26 mouse cellular contexts compared by ENCODE assay signal in the genomic region with DNA sequence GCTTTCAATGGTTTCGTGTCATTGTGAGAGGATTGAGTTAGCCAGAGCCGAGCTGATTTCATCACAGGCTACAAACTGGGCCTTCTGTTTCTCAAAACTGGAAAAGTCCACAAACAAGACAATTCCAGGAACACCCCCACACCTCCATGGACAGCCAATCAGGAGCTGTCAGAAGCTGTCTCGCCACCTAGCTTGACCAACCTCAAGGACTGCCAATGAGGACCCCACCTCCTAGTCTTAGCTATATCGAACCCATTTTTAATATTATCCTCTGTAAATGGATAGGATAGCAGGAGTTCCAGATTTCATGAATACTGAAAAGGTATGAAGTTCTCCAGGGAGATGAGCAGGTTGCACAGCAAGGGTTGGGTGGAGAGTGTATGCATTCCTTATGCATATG.
"Had no signal": no experiment of that assay in that cellular context is flagged by ENCODE, and none has a peak within 500 bp of the region (broad histone marks: within the 10 kb centered on the region; RNA-seq: fewer than 3 reads in every experiment).

No protein-coding gene starts in this region.

- H3K4me2 ChIP-seq: embryonic facial prominence, embryonic 12.5 days; embryonic facial prominence, embryonic 13.5 days; embryonic facial prominence, embryonic 15.5 days; forebrain, embryonic 12.5 days; forebrain, embryonic 13.5 days; forebrain, embryonic 15.5 days had no signal

- DNase-seq: cerebellum, adult 9-10 months; cerebellum, adult 9-11 months; cerebellum, postnatal 10 days; cerebellum, postnatal 14 days; cerebellum, postnatal 25 days; cerebellum, postnatal 36 days; embryo, embryonic 11 days; forebrain, postnatal 0 days; gastrocnemius, adult 2 months; gastrocnemius, postnatal 10 days; gastrocnemius, postnatal 14 days; gastrocnemius, postnatal 25 days; gastrocnemius, postnatal 36 days; heart, adult 18-20 months; heart, adult 2 months had no signal

- H3K9me3 ChIP-seq: embryonic facial prominence, embryonic 10.5 days; embryonic facial prominence, embryonic 12.5 days; embryonic facial prominence, embryonic 13.5 days; embryonic facial prominence, embryonic 15.5 days; forebrain, embryonic 10.5 days; forebrain, embryonic 12.5 days; forebrain, embryonic 13.5 days; forebrain, embryonic 15.5 days had no signal

- H3K4me1 ChIP-seq: embryonic facial prominence, embryonic 10.5 days; embryonic facial prominence, embryonic 12.5 days; embryonic facial prominence, embryonic 13.5 days; embryonic facial prominence, embryonic 15.5 days; forebrain, embryonic 10.5 days; forebrain, embryonic 12.5 days; forebrain, embryonic 15.5 days had no signal

- H3K27ac ChIP-seq: embryonic facial prominence, embryonic 10.5 days; embryonic facial prominence, embryonic 12.5 days; embryonic facial prominence, embryonic 13.5 days; embryonic facial prominence, embryonic 15.5 days; forebrain, embryonic 10.5 days; forebrain, embryonic 12.5 days; forebrain, embryonic 13.5 days; forebrain, embryonic 15.5 days; gastrocnemius, adult 2 months; heart, adult 2 months had no signal

- H3K9ac ChIP-seq: embryonic facial prominence, embryonic 12.5 days; embryonic facial prominence, embryonic 13.5 days; embryonic facial prominence, embryonic 15.5 days; forebrain, embryonic 12.5 days; forebrain, embryonic 13.5 days; forebrain, embryonic 15.5 days; forebrain, postnatal 0 days had no signal

- ATAC-seq: forebrain, embryonic 13.5 days; forebrain, embryonic 14.5 days; forebrain, embryonic 15.5 days; forebrain, embryonic 16.5 days; forebrain, postnatal 0 days had no signal

- H3K4me3 ChIP-seq: embryonic facial prominence, embryonic 10.5 days; embryonic facial prominence, embryonic 12.5 days; embryonic facial prominence, embryonic 13.5 days; embryonic facial prominence, embryonic 15.5 days; erythroblast, embryonic 14.5 days; forebrain, embryonic 10.5 days; forebrain, embryonic 12.5 days; forebrain, embryonic 13.5 days; forebrain, embryonic 15.5 days; gastrocnemius, adult 2 months; heart, adult 2 months had no signal

- H3K27me3 ChIP-seq: embryonic facial prominence, embryonic 12.5 days; embryonic facial prominence, embryonic 13.5 days; embryonic facial prominence, embryonic 15.5 days; forebrain, embryonic 12.5 days; forebrain, embryonic 13.5 days; forebrain, embryonic 15.5 days had no signal

- H3K36me3 ChIP-seq: embryonic facial prominence, embryonic 10.5 days; embryonic facial prominence, embryonic 12.5 days; embryonic facial prominence, embryonic 13.5 days; embryonic facial prominence, embryonic 15.5 days; forebrain, embryonic 10.5 days; forebrain, embryonic 12.5 days; forebrain, embryonic 15.5 days had no signal
